Mouse (Mus musculus): ENCODE data around the gene Otub1. TPM values are rescaled to one million over a fixed set of nuclear protein-coding genes. Genes with fewer than 3 reads are reported as not detected.

The Otub1 gene
- total and polyA plus RNA-seq, 3 experiments: 103 to 285 (median 194) TPM

- TF ChIP-seq POLR2AphosphoS5 (IDR thresholded peaks at IDR 0.05; ENCODE audit: borderline replicate concordance, low read depth, low read length): no peak
- no peak for TF ChIP-seq ETS1 (IDR thresholded peaks at IDR 0.05; ENCODE audit: low read depth, low read length)
- no peak for TF ChIP-seq TBP (IDR thresholded peaks at IDR 0.05; ENCODE audit: low read depth, low read length)
- no peak for TF ChIP-seq SIN3A (IDR thresholded peaks at IDR 0.05; ENCODE audit: low read length)
- TF ChIP-seq MEF2A (IDR thresholded peaks at IDR 0.05; ENCODE audit: extremely low read depth, insufficient replicate concordance, low read depth, low read length, poor library complexity, severe bottlenecking): no peak
- TF ChIP-seq MXI1 (IDR thresholded peaks at IDR 0.05; ENCODE audit: low read depth, low read length): no peak
- TF ChIP-seq RAD21 (IDR thresholded peaks at IDR 0.05; ENCODE audit: low read depth, low read length): no peak
- TF ChIP-seq EP300 (IDR thresholded peaks at IDR 0.05; ENCODE audit: low read depth in 1 of 2, low read length in 2 of 2): no peak
- no peak for TF ChIP-seq E2F4 (IDR thresholded peaks at IDR 0.05; ENCODE audit: borderline replicate concordance, low read depth, low read length)
- TF ChIP-seq JUND (IDR thresholded peaks at IDR 0.05; ENCODE audit: low read depth, low read length): no peak
- no peak for TF ChIP-seq TCF12 (IDR thresholded peaks at IDR 0.05; ENCODE audit: low read depth, low read length)
- TF ChIP-seq NRF1 (IDR thresholded peaks at IDR 0.05; ENCODE audit: insufficient read depth, low read depth, low read length, poor library complexity, severe bottlenecking): no peak
- no peak for TF ChIP-seq UBTF (IDR thresholded peaks at IDR 0.05; ENCODE audit: borderline replicate concordance, insufficient read depth, low read depth, low read length)
- TF ChIP-seq MYC (IDR thresholded peaks at IDR 0.05; ENCODE audit: low read depth, low read length): no peak
- no peak for TF ChIP-seq GABPA (IDR thresholded peaks at IDR 0.05; ENCODE audit: low read depth, low read length)
- no peak for TF ChIP-seq TAL1 (IDR thresholded peaks at IDR 0.05; ENCODE audit: low read length)
- no peak for DNase-seq (ENCODE audit: low read depth, low spot score)
- H3K27me3 ChIP-seq (ENCODE audit: control insufficient read depth in 1 of 2, insufficient read depth in 2 of 2, low read length in 2 of 2): no peaks in the 10 kb centered on the region
- no peaks in the 10 kb centered on the region for H3K9me3 ChIP-seq (replicated peaks; ENCODE audit: insufficient read depth, low read length)
- no peak overlapping the region for H3K4me3 ChIP-seq (ENCODE audit: control insufficient read depth in 1 of 2, insufficient read depth in 1 of 2, low read depth in 2 of 2, low read length in 2 of 2)
- H3K79me2 ChIP-seq (ENCODE audit: control insufficient read depth, insufficient read depth, low read length, poor library complexity): no peaks in the 10 kb centered on the region
- no peaks in the 10 kb centered on the region for H3K4me1 ChIP-seq (ENCODE audit: control insufficient read depth in 1 of 2, insufficient read depth in 2 of 2, low read length in 2 of 2)
- no peaks in the 10 kb centered on the region for H3K36me3 ChIP-seq (ENCODE audit: control insufficient read depth in 1 of 2, insufficient read depth in 2 of 2, low read length in 2 of 2)
- no peak overlapping the region for H3K27ac ChIP-seq (ENCODE audit: control insufficient read depth, low read depth, low read length)
- no peak overlapping the region for H3K9ac ChIP-seq (ENCODE audit: control insufficient read depth, low read depth, low read length, poor library complexity, severe bottlenecking)
Observed at GRCm38 (mm10) chr19:7181496-7181895, 24.6 kb downstream of the Otub1 start.

GRCm38 (mm10) chr19:7180756-7181405, 25.2 kb downstream of the Otub1 start:
- H3K4me3 ChIP-seq (ENCODE audit: control insufficient read depth in 1 of 2, insufficient read depth in 1 of 2, low read depth in 2 of 2, low read length in 2 of 2): no peak overlapping the region
- H3K9me3 ChIP-seq (replicated peaks; ENCODE audit: insufficient read depth, low read length): no peaks in the 10 kb centered on the region
- H3K27me3 ChIP-seq (ENCODE audit: control insufficient read depth in 1 of 2, insufficient read depth in 2 of 2, low read length in 2 of 2): no peaks in the 10 kb centered on the region
- DNase-seq (ENCODE audit: low read depth, low spot score): no peak
- H3K4me1 ChIP-seq (ENCODE audit: control insufficient read depth in 1 of 2, insufficient read depth in 2 of 2, low read length in 2 of 2): no peaks in the 10 kb centered on the region
- no peaks in the 10 kb centered on the region for H3K36me3 ChIP-seq (ENCODE audit: control insufficient read depth in 1 of 2, insufficient read depth in 2 of 2, low read length in 2 of 2)
- no peak overlapping the region for H3K9ac ChIP-seq (ENCODE audit: control insufficient read depth, low read depth, low read length, poor library complexity, severe bottlenecking)
- H3K79me2 ChIP-seq (ENCODE audit: control insufficient read depth, insufficient read depth, low read length, poor library complexity): no peaks in the 10 kb centered on the region
- no peak overlapping the region for H3K27ac ChIP-seq (ENCODE audit: control insufficient read depth, low read depth, low read length)
- TF ChIP-seq HCFC1 (IDR thresholded peaks at IDR 0.05; ENCODE audit: low read depth, low read length) (no peak), ELF1 (IDR thresholded peaks at IDR 0.05; ENCODE audit: low read depth, low read length) (no peak), ZNF384 (IDR thresholded peaks at IDR 0.05; ENCODE audit: low read depth, low read length) (no peak), ZKSCAN1 (IDR thresholded peaks at IDR 0.05; ENCODE audit: low read depth, low read length) (no peak), SMC3 (IDR thresholded peaks at IDR 0.05; ENCODE audit: low read depth, low read length) (no peak), NRF1 (IDR thresholded peaks at IDR 0.05; ENCODE audit: insufficient read depth, low read depth, low read length, poor library complexity, severe bottlenecking) (no peak), E2F4 (IDR thresholded peaks at IDR 0.05; ENCODE audit: borderline replicate concordance, low read depth, low read length) (no peak), POLR2A (IDR thresholded peaks at IDR 0.05; ENCODE audit: control insufficient read depth in 1 of 2, insufficient read depth in 1 of 2, low read depth in 1 of 2, low read length in 2 of 2, poor library complexity in 1 of 2) (no peak)
